Mouse (Mus musculus) hindbrain, embryonic 11.5 days (tissue): ENCODE measurements around the gene Kcnb1. TPM values are rescaled to one million over a fixed set of nuclear protein-coding genes. Genes with fewer than 3 reads are reported as not detected.

ENCODE experiments used
- ATAC-seq: fragments of 200-750 bp; cut with Nextera tagmentation; 2 replicates; pipeline ENCODE4 v1.8.0; 2017; ENCODE audit warnings: mild to moderate bottlenecking, moderate TSS enrichment, moderate library complexity; ENCODE audit not compliant: low FRiP score
- DNase-seq: peaks from one replicate; pipeline ENCODE4 v3.0.0-alpha.2; 2015; ENCODE audit warnings: low spot score
- H3K27ac ChIP-seq: fragments of 300-500 bp; sonication (generic); 2 replicates; pipeline ENCODE4 v1.5.1; 2014; ENCODE audit warnings: mild to moderate bottlenecking, low read depth, low read length
- H3K27me3 ChIP-seq: fragments of 300-500 bp; sonication (generic); 2 replicates; pipeline ENCODE4 v1.6.1; 2014; ENCODE audit warnings: mild to moderate bottlenecking, low read length, moderate library complexity, mixed read lengths; ENCODE audit not compliant: control insufficient read depth, insufficient read depth
- H3K36me3 ChIP-seq: fragments of 300-500 bp; sonication (generic); 2 replicates; pipeline ENCODE4 v1.6.1; 2014; ENCODE audit warnings: mild to moderate bottlenecking, low read length, moderate library complexity, mixed read lengths; ENCODE audit not compliant: control insufficient read depth, insufficient read depth
- H3K4me1 ChIP-seq: fragments of 300-500 bp; sonication (generic); replicated peaks from 2 replicates; pipeline ENCODE4 v1.6.1; 2014; ENCODE audit warnings: low read length, mixed read lengths; ENCODE audit not compliant: control insufficient read depth, insufficient read depth
- H3K4me2 ChIP-seq: fragments of 300-500 bp; sonication (generic); replicated peaks from 2 replicates; pipeline ENCODE4 v1.6.1; 2014; ENCODE audit warnings: mild to moderate bottlenecking, low read depth, low read length
- H3K4me3 ChIP-seq: fragments of 300-500 bp; sonication (generic); 2 replicates; pipeline ENCODE4 v1.5.1; 2014; ENCODE audit warnings: low read depth, low read length
- H3K9ac ChIP-seq: fragments of 300-500 bp; sonication (generic); 2 replicates; pipeline ENCODE4 v1.6.1; 2014; ENCODE audit warnings: low read depth, low read length
- H3K9me3 ChIP-seq: fragments of 300-500 bp; sonication (generic); 2 replicates; pipeline ENCODE4 v1.6.1; 2016; ENCODE audit warnings: low read length; ENCODE audit not compliant: control insufficient read depth
- WGBS: fragments of 180-500 bp; shearing (Covaris S2); extraction: QIAGEN DNeasy Blood & Tissue Kit; methylation state at CpG from one replicate; pipeline ENCODE4 v1.1.7; 2014; 5-methylcytosine and 5-hydroxymethylcytosine counted together
- polyA plus RNA-seq: library from polyadenylated mRNA; unstranded; fragments of >200 nt; fragmentation: Nextera tagmentation; extraction: Ambion mirVana; gene quantifications from 2 replicates; pipeline ENCODE4 v1.2.1, GENCODE M21; 2014

The Kcnb1 gene
- polyA plus RNA-seq, 1 experiment from 2014 or later, result 0.69 TPM

DNA sequence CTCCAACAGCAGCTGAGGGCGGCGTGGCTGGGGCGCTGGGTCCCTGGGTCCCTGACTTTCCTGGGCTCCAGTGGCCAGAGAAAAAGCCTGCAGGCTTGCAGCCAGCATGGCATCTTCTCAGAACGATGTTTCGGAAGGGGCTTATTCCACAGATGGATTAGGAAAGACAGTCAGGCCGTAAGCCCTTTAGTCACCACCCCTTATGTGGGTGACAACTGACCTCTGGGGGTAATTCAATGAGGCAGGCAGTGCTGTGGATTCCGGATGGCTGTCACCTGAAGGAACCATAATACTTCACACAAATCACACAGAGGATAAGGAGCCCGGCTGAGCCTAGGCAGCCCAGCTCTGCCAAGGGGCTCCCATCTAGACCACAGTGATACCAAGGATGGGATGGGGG lies 8.9 kb downstream of the Kcnb1 start:
- H3K9ac ChIP-seq, result no peak overlapping the region
- no peak overlapping the region for H3K27ac ChIP-seq
- no peak overlapping the region for H3K4me2 ChIP-seq
- no peak overlapping the region for H3K4me3 ChIP-seq
- no peak for ATAC-seq
- H3K36me3 ChIP-seq, result no peaks in the 10 kb centered on the region
- H3K4me1 ChIP-seq, result no peaks in the 10 kb centered on the region
- H3K27me3 ChIP-seq, result peaks cover 3% of the 10 kb centered on the region
- 93% methylated on average over 8 of the region's 8 CpGs for whole genome bisulfite sequencing
- H3K9me3 ChIP-seq, result no peaks in the 10 kb centered on the region
- no peak for DNase-seq

DNA sequence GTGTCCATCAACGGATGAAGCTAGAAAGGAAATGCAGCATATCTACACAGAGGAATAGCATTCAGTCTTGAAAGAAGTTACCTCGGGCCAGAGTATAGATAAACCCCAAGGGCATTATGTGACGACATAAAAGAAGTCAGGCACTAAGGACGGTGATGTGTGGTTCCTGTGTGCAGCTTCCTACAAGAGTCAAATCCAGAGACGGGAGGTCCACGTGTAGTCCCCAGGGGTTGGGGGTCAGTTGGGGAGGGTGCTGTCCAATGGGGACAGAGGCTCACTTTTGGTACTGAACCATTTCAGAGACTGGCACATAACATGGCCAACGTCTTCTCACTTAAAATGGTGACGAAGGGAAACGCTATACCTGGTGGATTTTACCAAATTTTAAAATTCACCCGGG lies 10.7 kb downstream of the Kcnb1 start:
- Histone ChIP-seq H3K27me3 (no peaks in the 10 kb centered on the region), H3K9me3 (no peaks in the 10 kb centered on the region), H3K4me1 (no peaks in the 10 kb centered on the region), H3K9ac (no peak overlapping the region), H3K27ac (no peak overlapping the region), H3K4me2 (no peak overlapping the region), H3K4me3 (no peak overlapping the region), H3K36me3 (no peaks in the 10 kb centered on the region)
- ATAC-seq, result no peak
- DNase-seq, result no peak
- WGBS, result 88% methylated on average over 10 of the region's 10 CpGs

DNA sequence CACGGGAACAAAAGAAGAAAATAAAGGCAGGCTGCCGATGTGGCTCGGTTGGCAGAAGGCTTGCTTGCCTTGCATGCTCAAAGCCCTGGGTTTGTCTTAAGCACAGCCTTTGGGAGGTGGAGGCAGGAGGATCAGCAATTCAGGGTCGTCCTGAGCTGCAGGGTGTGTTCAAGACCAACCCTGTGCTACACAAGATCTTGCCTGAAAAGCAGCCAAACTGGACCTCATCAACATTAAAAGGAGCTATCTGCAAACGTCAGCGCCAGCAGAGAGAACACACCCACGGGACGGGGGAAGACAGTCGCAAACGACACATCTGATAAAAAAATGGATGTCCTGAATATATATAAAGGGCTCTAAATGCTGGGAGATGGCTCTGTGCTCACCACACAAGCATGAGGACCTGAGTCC lies 12.7 kb downstream of the Kcnb1 start:
- Histone ChIP-seq H3K4me3 (no peak overlapping the region), H3K4me2 (no peak overlapping the region), H3K27ac (no peak overlapping the region), H3K9me3 (no peaks in the 10 kb centered on the region), H3K9ac (no peak overlapping the region), H3K36me3 (no peaks in the 10 kb centered on the region), H3K27me3 (no peaks in the 10 kb centered on the region), H3K4me1 (no peaks in the 10 kb centered on the region)
- DNase-seq (no peak), ATAC-seq (no peak)
- 79% methylated on average over 10 of the region's 10 CpGs for WGBS

DNA sequence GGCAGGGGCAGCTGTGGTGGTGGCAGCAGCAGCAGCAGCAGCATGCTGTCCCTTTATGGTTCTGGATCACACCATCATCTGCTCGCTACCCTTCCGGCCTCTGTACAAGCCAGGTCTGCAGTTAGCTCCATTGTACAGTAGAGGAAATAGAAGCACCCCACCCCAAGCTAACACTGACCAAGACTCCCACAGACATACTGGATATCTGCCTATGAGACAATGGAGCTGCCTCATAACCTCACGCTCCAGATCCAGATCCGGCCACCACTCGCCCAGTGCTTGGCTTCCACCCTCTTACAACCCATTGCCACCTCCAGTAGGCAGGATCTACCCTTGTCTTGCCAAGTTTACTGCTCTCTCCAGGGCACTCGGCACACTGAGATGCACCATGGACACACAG lies 14.7 kb downstream of the Kcnb1 start:
- Histone ChIP-seq H3K4me1 (no peaks in the 10 kb centered on the region), H3K4me2 (no peak overlapping the region), H3K9me3 (no peaks in the 10 kb centered on the region), H3K4me3 (no peak overlapping the region), H3K36me3 (no peaks in the 10 kb centered on the region), H3K27me3 (no peaks in the 10 kb centered on the region), H3K9ac (no peak overlapping the region), H3K27ac (no peak overlapping the region)
- DNase-seq (no peak), ATAC-seq (no peak)
- 89% methylated on average over 6 of the region's 6 CpGs for WGBS

DNA sequence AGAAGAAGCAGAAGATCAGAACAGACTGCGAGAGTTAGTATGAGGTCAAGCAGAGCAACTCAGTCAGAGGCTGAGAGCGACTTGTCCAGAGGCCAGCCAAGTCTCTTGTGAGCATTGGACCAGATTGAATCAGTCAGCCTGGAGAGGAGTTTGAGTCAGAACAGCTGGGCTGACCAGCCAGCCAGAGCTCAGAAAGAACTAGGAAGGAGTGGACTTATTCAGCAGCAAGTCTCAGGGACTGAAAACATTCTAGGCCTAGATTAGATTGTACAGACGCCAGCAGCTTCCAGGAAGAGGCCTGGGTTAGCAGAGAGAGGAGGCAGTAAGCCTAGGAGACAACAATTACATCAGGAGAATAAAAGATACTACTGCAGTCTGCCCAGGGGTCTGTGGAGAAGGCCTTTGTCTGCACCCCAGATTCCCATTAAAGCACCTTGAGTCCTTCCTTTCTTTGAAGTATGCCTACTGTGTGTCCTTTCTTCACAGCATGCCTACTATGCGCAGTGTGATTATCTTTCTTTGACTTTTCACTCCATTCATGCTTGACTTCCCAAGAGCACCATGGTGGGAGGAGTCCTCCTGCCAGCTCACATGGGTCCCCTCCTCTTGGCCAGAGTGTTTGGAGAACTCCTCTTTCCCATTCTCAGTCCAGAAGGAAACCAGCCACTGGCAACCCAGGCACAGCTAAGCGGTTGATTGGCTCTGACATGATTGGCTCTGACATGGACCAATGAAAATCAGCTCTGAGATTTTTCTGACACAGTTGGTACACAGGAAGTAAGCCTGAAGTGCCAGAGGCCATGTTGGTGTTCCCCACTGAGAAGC lies 16.7 kb downstream of the Kcnb1 start:
- H3K9ac ChIP-seq, result no peak overlapping the region
- no peaks in the 10 kb centered on the region for H3K27me3 ChIP-seq
- ATAC-seq (no peak), DNase-seq (no peak)
- no peaks in the 10 kb centered on the region for H3K36me3 ChIP-seq
- H3K4me1 ChIP-seq, result no peaks in the 10 kb centered on the region
- H3K9me3 ChIP-seq, result no peaks in the 10 kb centered on the region
- no peak overlapping the region for H3K27ac ChIP-seq
- WGBS, result 76% methylated on average over 5 of the region's 5 CpGs
- no peak overlapping the region for H3K4me3 ChIP-seq
- H3K4me2 ChIP-seq, result no peak overlapping the region

DNA sequence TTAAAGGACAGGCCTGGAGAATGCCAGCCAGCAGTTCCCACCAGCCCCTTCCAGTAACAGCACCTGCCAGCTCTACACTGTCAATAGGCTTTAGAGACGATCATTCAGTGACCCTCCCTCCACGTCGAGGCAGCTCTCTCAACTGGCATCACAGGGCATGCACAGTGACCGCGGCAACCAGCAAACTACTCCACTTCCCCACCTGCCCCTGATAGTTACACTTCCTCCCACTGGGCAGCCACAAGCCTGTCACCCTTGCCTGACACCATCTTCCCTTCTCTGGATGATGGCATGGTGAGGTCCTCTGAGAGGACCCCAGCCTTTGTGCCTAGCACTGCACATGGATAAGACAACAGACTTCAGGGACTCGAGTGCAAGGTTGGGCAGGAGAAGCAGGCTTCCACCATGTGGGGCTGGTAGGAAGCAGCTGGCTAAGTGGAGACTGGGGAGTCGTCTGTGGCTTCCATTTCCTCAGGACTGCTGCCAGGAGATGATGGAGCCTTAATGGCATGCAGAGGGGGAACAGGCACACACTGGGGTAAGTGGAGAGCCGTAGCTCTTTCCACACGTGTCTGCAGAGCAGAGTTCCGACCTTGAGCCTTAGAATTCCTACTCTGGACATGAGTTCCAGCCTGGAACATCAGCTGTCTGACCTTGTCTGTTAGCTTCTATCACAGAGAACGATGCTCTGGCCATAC lies 22.3 kb downstream of the Kcnb1 start:
- Histone ChIP-seq H3K27ac (no peak overlapping the region), H3K9me3 (no peaks in the 10 kb centered on the region), H3K4me2 (no peak overlapping the region), H3K36me3 (no peaks in the 10 kb centered on the region), H3K27me3 (no peaks in the 10 kb centered on the region), H3K4me1 (no peaks in the 10 kb centered on the region), H3K4me3 (no peak overlapping the region), H3K9ac (no peak overlapping the region)
- DNase-seq (no peak), ATAC-seq (no peak)
- WGBS, result 73% methylated on average over 11 of the region's 11 CpGs

DNA sequence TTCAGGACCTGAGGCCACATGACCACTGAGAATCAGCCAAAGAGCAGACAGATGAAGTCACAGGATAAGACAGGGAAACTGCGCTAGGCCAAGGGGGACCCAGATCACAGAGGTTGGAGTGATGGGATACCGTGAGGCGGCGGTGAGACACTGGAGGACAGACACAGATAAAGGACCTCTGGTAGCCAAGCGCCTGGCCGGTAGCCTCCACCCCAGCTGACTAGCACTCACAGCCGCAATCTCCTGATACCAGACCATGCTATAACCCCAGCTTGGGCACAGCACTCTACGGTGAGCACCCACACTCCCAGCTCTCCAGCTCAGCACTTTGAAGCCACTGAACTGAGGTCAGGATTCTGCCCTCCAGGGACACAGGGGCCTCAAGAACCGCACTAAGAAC lies 26.4 kb downstream of the Kcnb1 start:
- no peak overlapping the region for H3K27ac ChIP-seq
- H3K9ac ChIP-seq, result no peak overlapping the region
- no peaks in the 10 kb centered on the region for H3K36me3 ChIP-seq
- 87% methylated on average over 9 of the region's 9 CpGs for WGBS
- H3K4me2 ChIP-seq, result no peak overlapping the region
- H3K27me3 ChIP-seq, result no peaks in the 10 kb centered on the region
- no peak overlapping the region for H3K4me3 ChIP-seq
- DNase-seq (no peak), ATAC-seq (no peak)
- no peaks in the 10 kb centered on the region for H3K4me1 ChIP-seq
- no peaks in the 10 kb centered on the region for H3K9me3 ChIP-seq

DNA sequence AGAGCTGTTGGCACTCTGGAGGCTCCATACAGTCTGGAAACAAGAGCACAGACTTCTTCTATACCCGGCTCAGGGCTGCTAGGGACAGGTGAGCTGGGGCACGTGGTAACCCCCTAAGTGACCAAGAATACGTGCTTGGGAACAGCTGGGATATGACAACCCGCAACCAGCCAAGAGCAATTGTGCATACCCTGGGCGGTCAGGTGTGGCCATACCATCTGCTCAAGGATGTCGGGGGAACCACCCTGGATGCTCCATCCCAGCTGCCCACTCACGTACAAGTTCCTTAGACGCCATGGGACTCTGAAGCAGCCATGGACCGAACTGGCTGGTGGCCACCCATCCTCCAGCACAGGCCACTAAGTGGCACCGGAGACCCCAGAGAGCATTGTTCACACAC lies 26.8 kb downstream of the Kcnb1 start:
- H3K4me1 ChIP-seq, result no peaks in the 10 kb centered on the region
- WGBS, result 91% methylated on average over 10 of the region's 10 CpGs
- no peaks in the 10 kb centered on the region for H3K27me3 ChIP-seq
- DNase-seq (no peak), ATAC-seq (no peak)
- H3K9me3 ChIP-seq, result no peaks in the 10 kb centered on the region
- H3K4me2 ChIP-seq, result no peak overlapping the region
- H3K4me3 ChIP-seq, result no peak overlapping the region
- H3K27ac ChIP-seq, result no peak overlapping the region
- no peak overlapping the region for H3K9ac ChIP-seq
- no peaks in the 10 kb centered on the region for H3K36me3 ChIP-seq

DNA sequence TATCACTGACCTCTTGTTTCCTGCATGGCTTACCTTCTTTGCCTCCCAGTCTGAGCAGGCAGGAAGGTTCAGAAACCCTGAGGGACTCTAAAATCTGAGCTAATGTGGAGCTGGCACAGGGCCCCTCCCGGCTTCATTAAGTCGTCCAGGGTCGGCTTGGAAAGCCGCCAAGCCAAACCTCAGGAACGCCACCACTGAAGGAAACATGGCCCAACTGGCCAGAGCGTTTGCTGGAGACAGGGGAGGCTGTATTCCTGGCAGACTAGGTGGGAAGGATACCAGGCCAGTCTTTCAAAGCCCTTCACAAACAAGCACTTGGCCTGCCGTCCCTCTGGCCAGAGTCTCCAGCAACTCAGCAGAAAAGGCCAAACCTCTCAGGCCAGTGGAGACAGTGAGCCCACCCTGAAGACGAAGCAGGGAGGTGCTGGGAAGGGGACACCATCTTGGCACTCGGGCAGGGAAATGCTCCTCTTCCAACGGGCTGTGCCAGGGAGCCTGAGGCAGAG lies 27.4 kb downstream of the Kcnb1 start:
- H3K4me3 ChIP-seq, result no peak overlapping the region
- H3K27me3 ChIP-seq, result no peaks in the 10 kb centered on the region
- no peaks in the 10 kb centered on the region for H3K36me3 ChIP-seq
- DNase-seq (no peak), ATAC-seq (no peak)
- no peak overlapping the region for H3K27ac ChIP-seq
- H3K4me2 ChIP-seq, result no peak overlapping the region
- no peaks in the 10 kb centered on the region for H3K9me3 ChIP-seq
- H3K9ac ChIP-seq, result no peak overlapping the region
- WGBS, result 84% methylated on average over 10 of the region's 10 CpGs
- H3K4me1 ChIP-seq, result no peaks in the 10 kb centered on the region
